ENCODE assay signal across 17 mouse cellular contexts in the genomic region with DNA sequence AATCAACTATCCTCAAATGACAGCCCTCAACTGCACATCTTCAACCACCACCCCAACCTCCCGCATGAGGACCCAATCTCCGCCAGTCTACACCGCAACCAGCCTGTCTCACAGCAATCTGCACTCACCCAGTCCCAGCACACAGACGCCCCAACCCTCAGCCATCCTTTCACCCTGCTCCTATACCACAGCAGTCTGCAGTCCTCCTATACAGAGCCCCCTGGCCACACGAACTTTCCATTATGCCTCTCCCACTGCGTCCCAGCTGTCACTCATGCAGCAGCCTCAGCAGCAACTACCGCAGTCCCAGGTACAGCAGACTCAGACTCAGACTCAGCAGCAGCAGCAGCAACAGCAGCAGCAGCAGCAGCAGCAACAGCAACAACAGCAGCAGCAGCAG.
DNase-seq lines count a peak whose midpoint lies in the region; ATAC-seq and TF ChIP-seq lines count a peak whose summit lies in the region.
"Had no signal": no experiment of that assay in that cellular context is flagged by ENCODE, and none has a peak within 500 bp of the region (broad histone marks: within the 10 kb centered on the region; RNA-seq: fewer than 3 reads in every experiment).

No protein-coding gene starts in this region.

- no peak overlapping the region for H3K27ac ChIP-seq in liver, embryonic 11.5 days (ENCODE audit: low read depth, low read length)
- H3K27ac ChIP-seq in limb, embryonic 11.5 days (replicated peaks; ENCODE audit: low read depth, low read length) = no peak overlapping the region
- H3K27ac ChIP-seq: embryonic facial prominence, embryonic 13.5 days; gastrocnemius, adult 2 months had no signal

- no peaks in the 10 kb centered on the region for H3K36me3 ChIP-seq in liver, embryonic 11.5 days (ENCODE audit: control insufficient read depth, insufficient read depth, low read length)
- no peaks in the 10 kb centered on the region for H3K36me3 ChIP-seq in E14TG2a.4 (ENCODE audit: insufficient read depth, low read length)
- no peaks in the 10 kb centered on the region for H3K36me3 ChIP-seq in limb, embryonic 11.5 days (ENCODE audit: control insufficient read depth, insufficient read depth, low read length)
- H3K36me3 ChIP-seq: embryonic facial prominence, embryonic 13.5 days had no signal

- peak; percentile 85 for DNase-seq in heart, adult 11 months
- no peak for DNase-seq in heart, adult 18-20 months
- DNase-seq in liver, embryonic 11.5 days (ENCODE audit: low spot score) = no peak
- no peak for DNase-seq in liver
- no peak for DNase-seq in limb, embryonic 11.5 days (ENCODE audit: low spot score)
- no peak for DNase-seq in gastrocnemius, adult 18-20 months (ENCODE audit: low spot score)
- DNase-seq: adrenal gland, adult 2 months; B cell, adult 2 months; gastrocnemius, adult 2 months; liver, postnatal 0 days; lung, postnatal 36 days; right cerebral cortex, postnatal 25 days; thymus, postnatal 4 days had no signal

- H3K9ac ChIP-seq in liver, embryonic 11.5 days (ENCODE audit: low read depth, low read length) = no peak overlapping the region
- no peak overlapping the region for H3K9ac ChIP-seq in limb, embryonic 11.5 days (ENCODE audit: low read length)
- H3K9ac ChIP-seq: embryonic facial prominence, embryonic 13.5 days; liver, postnatal 0 days had no signal

- TF ChIP-seq CTCF in E14TG2a.4 (conservative IDR thresholded peaks at IDR 0.05; ENCODE audit: low read length) = no peak

- no peaks in the 10 kb centered on the region for H3K9me3 ChIP-seq in liver, embryonic 11.5 days (ENCODE audit: control insufficient read depth, low read length)
- H3K9me3 ChIP-seq in E14TG2a.4 (ENCODE audit: low read length) = no peaks in the 10 kb centered on the region
- no peaks in the 10 kb centered on the region for H3K9me3 ChIP-seq in limb, embryonic 11.5 days (ENCODE audit: control insufficient read depth, low read length)
- H3K9me3 ChIP-seq: embryonic facial prominence, embryonic 13.5 days had no signal

- H3K27me3 ChIP-seq in liver, embryonic 11.5 days (replicated peaks; ENCODE audit: control insufficient read depth, insufficient read depth, low read length) = no peaks in the 10 kb centered on the region
- H3K27me3 ChIP-seq in E14TG2a.4 (ENCODE audit: insufficient read depth, low read length) = peaks cover 7% of the 10 kb centered on the region; the same call in 1 of the 2 replicates
- H3K27me3 ChIP-seq in limb, embryonic 11.5 days (ENCODE audit: control insufficient read depth, insufficient read depth, low read length) = no peaks in the 10 kb centered on the region
- H3K27me3 ChIP-seq: embryonic facial prominence, embryonic 13.5 days had no signal

- 0 out of 2 replicates have a peak, but pooled peaks have one; percentile 34 for ATAC-seq in liver, embryonic 11.5 days (replicated peaks; ENCODE audit: low FRiP score)
- ATAC-seq in limb, embryonic 11.5 days (ENCODE audit: insufficient number of reproducible peaks, low FRiP score, low TSS enrichment, low read depth) = peak; percentile 56; the same call in 1 of the 2 replicates
- no peak for ATAC-seq in monocyte, adult 5-6 weeks (replicated peaks; ENCODE audit: insufficient number of reproducible peaks, low FRiP score, low TSS enrichment, poor library complexity, severe bottlenecking)
- ATAC-seq: intestine, embryonic 16.5 days; liver, postnatal 0 days had no signal

- no peak overlapping the region for H3K4me3 ChIP-seq in liver, embryonic 11.5 days (ENCODE audit: low read depth, low read length)
- peak overlapping the region; percentile 37 for H3K4me3 ChIP-seq in E14TG2a.4 (replicated peaks; ENCODE audit: low read length)
- H3K4me3 ChIP-seq in limb, embryonic 11.5 days (ENCODE audit: low read depth, low read length) = no peak overlapping the region
- H3K4me3 ChIP-seq: embryonic facial prominence, embryonic 13.5 days; gastrocnemius, adult 2 months had no signal

- WGBS in liver, embryonic 11.5 days = 62% methylated on average over 7 of the region's 7 CpGs
- 66% methylated on average over 7 of the region's 7 CpGs for WGBS in limb, embryonic 11.5 days

- no peaks in the 10 kb centered on the region for H3K4me1 ChIP-seq in liver, embryonic 11.5 days (replicated peaks; ENCODE audit: control insufficient read depth, insufficient read depth, low read length)
- no peaks in the 10 kb centered on the region; the same call in 1 of the 2 replicates for H3K4me1 ChIP-seq in E14TG2a.4 (replicated peaks; ENCODE audit: low read depth, low read length)
- no peaks in the 10 kb centered on the region for H3K4me1 ChIP-seq in limb, embryonic 11.5 days (ENCODE audit: control insufficient read depth, insufficient read depth, low read length)
- H3K4me1 ChIP-seq: embryonic facial prominence, embryonic 13.5 days had no signal

- no peak overlapping the region for H3K4me2 ChIP-seq in liver, embryonic 11.5 days
- H3K4me2 ChIP-seq in limb, embryonic 11.5 days (ENCODE audit: low read depth, severe bottlenecking) = no peak overlapping the region
- H3K4me2 ChIP-seq: embryonic facial prominence, embryonic 13.5 days had no signal
